Comparison of ENCODE assay signal across 13 mouse cellular contexts in the genomic region with DNA sequence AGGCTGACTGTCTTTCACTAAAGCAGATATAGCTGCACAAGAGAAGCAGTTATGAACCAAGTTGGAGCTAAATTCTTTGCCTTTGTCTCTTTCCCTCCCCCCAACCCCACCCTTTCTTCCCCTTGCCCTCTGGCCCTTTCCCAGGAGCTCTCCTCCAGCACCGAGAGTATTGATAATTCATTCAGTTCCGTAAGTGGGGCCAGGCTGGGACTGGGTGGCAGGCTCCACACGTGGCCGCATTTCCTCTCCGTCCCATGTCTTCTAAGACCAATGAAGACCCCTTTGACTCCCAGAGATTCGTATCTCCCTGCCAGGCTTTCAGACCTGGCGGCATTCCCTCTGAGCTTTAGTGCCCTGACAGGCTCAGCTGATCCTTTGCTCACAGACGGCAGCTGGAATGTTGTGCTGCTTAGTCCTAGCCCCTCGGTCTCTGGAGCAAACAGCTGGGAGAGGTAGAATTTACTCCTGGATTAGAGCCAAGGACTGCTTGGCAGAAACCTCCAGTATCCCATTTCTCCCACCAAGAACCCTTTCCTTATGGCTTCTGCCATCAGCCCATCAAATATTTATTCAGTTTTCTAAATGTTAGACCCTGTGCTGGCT. TPM values are rescaled to one million over a fixed set of nuclear protein-coding genes. Genes with fewer than 3 reads are reported as not detected.
DNase-seq lines count a peak whose midpoint lies in the region; ATAC-seq and TF ChIP-seq lines count a peak whose summit lies in the region.
"Had no signal": no experiment of that assay in that cellular context is flagged by ENCODE, and none has a peak within 500 bp of the region (broad histone marks: within the 10 kb centered on the region; RNA-seq: fewer than 3 reads in every experiment).

No protein-coding gene starts in this region.

- DNase-seq in midbrain, postnatal 0 days (ENCODE audit: low spot score), result peak; percentile 6
- no peak for DNase-seq in midbrain, embryonic 14.5 days
- DNase-seq in gastrocnemius, adult 2 months, result peak; percentile 67
- DNase-seq in layer of hippocampus, adult 18-20 months (ENCODE audit: low spot score in 2 of 2), result no peak
- no peak for DNase-seq in embryo, embryonic 10.5 days (ENCODE audit: low spot score)
- DNase-seq in hindbrain, postnatal 0 days (ENCODE audit: low spot score), result no peak
- DNase-seq: cerebellum, adult 11 months; right cerebral cortex, adult 18-20 months had no signal

- intact Hi-C loops in gastrocnemius, adult 2 months (cut with DNase I), result no loop called here

- no peaks in the 10 kb centered on the region for H3K9me3 ChIP-seq in midbrain, postnatal 0 days (ENCODE audit: low read length)
- no peaks in the 10 kb centered on the region for H3K9me3 ChIP-seq in midbrain, embryonic 14.5 days (ENCODE audit: control insufficient read depth, low read length)
- no peaks in the 10 kb centered on the region for H3K9me3 ChIP-seq in limb, embryonic 13.5 days
- H3K9me3 ChIP-seq in hindbrain, postnatal 0 days (ENCODE audit: low read length), result no peaks in the 10 kb centered on the region
- H3K9me3 ChIP-seq: forebrain, embryonic 12.5 days; hindbrain, embryonic 10.5 days; midbrain, embryonic 15.5 days had no signal

- no peak overlapping the region for H3K4me3 ChIP-seq in midbrain, postnatal 0 days (ENCODE audit: low read depth, low read length)
- no peak overlapping the region for H3K4me3 ChIP-seq in midbrain, embryonic 14.5 days (replicated peaks; ENCODE audit: low read depth, low read length)
- H3K4me3 ChIP-seq in gastrocnemius, adult 2 months, result peak overlapping the region; percentile 36
- no peak overlapping the region for H3K4me3 ChIP-seq in limb, embryonic 13.5 days
- H3K4me3 ChIP-seq in hindbrain, postnatal 0 days (ENCODE audit: low read length), result no peak overlapping the region
- H3K4me3 ChIP-seq: forebrain, embryonic 12.5 days; hindbrain, embryonic 10.5 days; midbrain, embryonic 15.5 days had no signal

- 50% methylated on average over 9 of the region's 9 CpGs for WGBS in midbrain, postnatal 0 days
- 56% methylated on average over 9 of the region's 9 CpGs for WGBS in midbrain, embryonic 14.5 days
- WGBS in limb, embryonic 13.5 days, result 42% methylated on average over 9 of the region's 9 CpGs
- WGBS in hindbrain, postnatal 0 days, result 34% methylated on average over 9 of the region's 9 CpGs

- no peak overlapping the region for H3K27ac ChIP-seq in midbrain, postnatal 0 days (ENCODE audit: low read depth, low read length)
- no peak overlapping the region for H3K27ac ChIP-seq in midbrain, embryonic 14.5 days (replicated peaks; ENCODE audit: low read depth, low read length)
- H3K27ac ChIP-seq in gastrocnemius, adult 2 months, result peak overlapping the region; percentile 60; the same call in 1 of the 2 replicates
- peak overlapping the region; percentile 67 for H3K27ac ChIP-seq in limb, embryonic 13.5 days
- H3K27ac ChIP-seq in hindbrain, postnatal 0 days, result no peak overlapping the region
- H3K27ac ChIP-seq: forebrain, embryonic 12.5 days; hindbrain, embryonic 10.5 days; midbrain, embryonic 15.5 days had no signal

- H3K4me2 ChIP-seq in midbrain, postnatal 0 days (ENCODE audit: low read depth, low read length, poor library complexity, severe bottlenecking), result no peak overlapping the region
- H3K4me2 ChIP-seq in midbrain, embryonic 14.5 days (ENCODE audit: low read length), result no peak overlapping the region
- H3K4me2 ChIP-seq in limb, embryonic 13.5 days (replicated peaks), result peak overlapping the region; percentile 38
- no peak overlapping the region for H3K4me2 ChIP-seq in hindbrain, postnatal 0 days (ENCODE audit: low read depth, low read length)
- H3K4me2 ChIP-seq: forebrain, embryonic 12.5 days; midbrain, embryonic 15.5 days had no signal

- no peak for TF ChIP-seq CTCF in midbrain, postnatal 0 days (IDR thresholded peaks at IDR 0.05)
- TF ChIP-seq CTCF in gastrocnemius, adult 2 months (IDR thresholded peaks at IDR 0.05), result no peak
- no peak for TF ChIP-seq CTCF in hindbrain, postnatal 0 days (IDR thresholded peaks at IDR 0.05; ENCODE audit: low read depth)

- H3K4me1 ChIP-seq in midbrain, postnatal 0 days (ENCODE audit: insufficient read depth, low read length), result no peaks in the 10 kb centered on the region
- H3K4me1 ChIP-seq in midbrain, embryonic 14.5 days (ENCODE audit: control insufficient read depth, insufficient read depth, low read length), result no peaks in the 10 kb centered on the region
- H3K4me1 ChIP-seq in limb, embryonic 13.5 days, result peaks cover 32% of the 10 kb centered on the region
- no peaks in the 10 kb centered on the region for H3K4me1 ChIP-seq in hindbrain, postnatal 0 days (ENCODE audit: insufficient read depth, low read length)

- H3K27me3 ChIP-seq in midbrain, postnatal 0 days (ENCODE audit: insufficient read depth, low read length), result no peaks in the 10 kb centered on the region
- no peaks in the 10 kb centered on the region for H3K27me3 ChIP-seq in midbrain, embryonic 14.5 days (ENCODE audit: control insufficient read depth, insufficient read depth, low read length)
- no peaks in the 10 kb centered on the region for H3K27me3 ChIP-seq in limb, embryonic 13.5 days
- no peaks in the 10 kb centered on the region for H3K27me3 ChIP-seq in hindbrain, postnatal 0 days (ENCODE audit: insufficient read depth, low read length)
- H3K27me3 ChIP-seq: forebrain, embryonic 12.5 days; midbrain, embryonic 15.5 days; Patski had no signal

- ATAC-seq in midbrain, postnatal 0 days (ENCODE audit: low FRiP score), result no peak
- no peak for ATAC-seq in midbrain, embryonic 14.5 days (ENCODE audit: low FRiP score, low TSS enrichment)
- ATAC-seq in limb, embryonic 13.5 days (ENCODE audit: low FRiP score, low read depth), result peak; percentile 87
- ATAC-seq in hindbrain, postnatal 0 days, result no peak
- ATAC-seq: midbrain, embryonic 15.5 days; Patski had no signal

- H3K36me3 ChIP-seq in midbrain, postnatal 0 days (ENCODE audit: insufficient read depth, low read length), result peaks cover 32% of the 10 kb centered on the region
- peaks cover 35% of the 10 kb centered on the region for H3K36me3 ChIP-seq in midbrain, embryonic 14.5 days (ENCODE audit: control insufficient read depth, insufficient read depth, low read length)
- peaks cover 69% of the 10 kb centered on the region for H3K36me3 ChIP-seq in limb, embryonic 13.5 days
- H3K36me3 ChIP-seq in hindbrain, postnatal 0 days (ENCODE audit: insufficient read depth, low read length), result peaks cover 33% of the 10 kb centered on the region

- H3K9ac ChIP-seq in midbrain, postnatal 0 days (replicated peaks; ENCODE audit: low read length, poor library complexity, severe bottlenecking), result no peak overlapping the region
- no peak overlapping the region for H3K9ac ChIP-seq in midbrain, embryonic 14.5 days (replicated peaks; ENCODE audit: low read length)
- H3K9ac ChIP-seq in limb, embryonic 13.5 days, result 0 out of 2 replicates have a peak overlapping the region, but pooled peaks have one; percentile 14
- no peak overlapping the region for H3K9ac ChIP-seq in hindbrain, postnatal 0 days (replicated peaks; ENCODE audit: low read length)
- H3K9ac ChIP-seq: forebrain, embryonic 12.5 days; midbrain, embryonic 15.5 days had no signal

RNA-seq across cellular contexts. Expression of gene Pi4kb, which starts 14.7 kb away (rescaled TPM):
- 55.0 and 60.7 TPM in 2 replicates for total RNA-seq in midbrain, postnatal 0 days (2014; rRNA removed)
- 21.0 and 24.3 TPM in 2 replicates for polyA plus RNA-seq in midbrain, postnatal 0 days (2015; fragmentation: Nextera tagmentation; extraction: Ambion mirVana)
- 24.3 and 28.7 TPM in 2 replicates for polyA plus RNA-seq in midbrain, embryonic 14.5 days (2014; fragmentation: Nextera tagmentation; extraction: Ambion mirVana)
- 10 to 100 TPM; 23.4 to 24.0 TPM for total RNA-seq in gastrocnemius, adult 2 months (2021)
- polyA plus RNA-seq in limb, embryonic 13.5 days (2015; fragmentation: Nextera tagmentation; extraction: Ambion mirVana), result 27.8 and 34.3 TPM in 2 replicates
- total RNA-seq in layer of hippocampus, adult 18-20 months (2021), result 10 to 100 TPM; 61.1 to 63.4 TPM
- 57.1 and 85.4 TPM in 2 replicates for total RNA-seq in hindbrain, postnatal 0 days (2014; rRNA removed)
- 19.2 and 22.7 TPM in 2 replicates for polyA plus RNA-seq in hindbrain, postnatal 0 days (2015; fragmentation: Nextera tagmentation; extraction: Ambion mirVana)

RNA-seq across cellular contexts. Expression of gene Zfp687, which starts 26.0 kb away (rescaled TPM):
- total RNA-seq in midbrain, postnatal 0 days (2014; rRNA removed), result 25.7 and 30.0 TPM in 2 replicates
- polyA plus RNA-seq in midbrain, postnatal 0 days (2015; fragmentation: Nextera tagmentation; extraction: Ambion mirVana), result 13.3 and 15.6 TPM in 2 replicates
- 22.5 and 30.0 TPM in 2 replicates for polyA plus RNA-seq in midbrain, embryonic 14.5 days (2014; fragmentation: Nextera tagmentation; extraction: Ambion mirVana)
- 10 to 100 TPM; 10.9 to 11.5 TPM for total RNA-seq in gastrocnemius, adult 2 months (2021)
- polyA plus RNA-seq in limb, embryonic 13.5 days (2015; fragmentation: Nextera tagmentation; extraction: Ambion mirVana), result 23.5 and 24.4 TPM in 2 replicates
- 10 to 100 TPM; 24.4 to 26.2 TPM for total RNA-seq in layer of hippocampus, adult 18-20 months (2021)
- 34.1 and 35.4 TPM in 2 replicates for total RNA-seq in hindbrain, postnatal 0 days (2014; rRNA removed)
- polyA plus RNA-seq in hindbrain, postnatal 0 days (2015; fragmentation: Nextera tagmentation; extraction: Ambion mirVana), result 17.3 and 18.0 TPM in 2 replicates

RNA-seq across cellular contexts. Expression of gene Rfx5, which starts 35.4 kb away (rescaled TPM):
- 17.5 and 25.1 TPM in 2 replicates for total RNA-seq in midbrain, postnatal 0 days (2014; rRNA removed)
- polyA plus RNA-seq in midbrain, postnatal 0 days (2015; fragmentation: Nextera tagmentation; extraction: Ambion mirVana), result 6.0 and 6.9 TPM in 2 replicates
- polyA plus RNA-seq in midbrain, embryonic 14.5 days (2014; fragmentation: Nextera tagmentation; extraction: Ambion mirVana), result 8.3 and 8.6 TPM in 2 replicates
- total RNA-seq in gastrocnemius, adult 2 months (2021), result 1 to 10 TPM; 4.7 to 5.2 TPM
- 8.6 TPM in 2 replicates for polyA plus RNA-seq in limb, embryonic 13.5 days (2015; fragmentation: Nextera tagmentation; extraction: Ambion mirVana)
- total RNA-seq in layer of hippocampus, adult 18-20 months (2021), result 10 to 100 TPM; 19.5 to 22.0 TPM
- total RNA-seq in hindbrain, postnatal 0 days (2014; rRNA removed), result 13.9 and 18.3 TPM in 2 replicates
- 5.4 and 5.8 TPM in 2 replicates for polyA plus RNA-seq in hindbrain, postnatal 0 days (2015; fragmentation: Nextera tagmentation; extraction: Ambion mirVana)

RNA-seq across cellular contexts. Expression of gene Psmd4, which starts 53.2 kb away (rescaled TPM):
- total RNA-seq in midbrain, postnatal 0 days (2014; rRNA removed), result 179 and 200 TPM in 2 replicates
- polyA plus RNA-seq in midbrain, postnatal 0 days (2015; fragmentation: Nextera tagmentation; extraction: Ambion mirVana), result 262 and 267 TPM in 2 replicates
- polyA plus RNA-seq in midbrain, embryonic 14.5 days (2014; fragmentation: Nextera tagmentation; extraction: Ambion mirVana), result 258 and 282 TPM in 2 replicates
- total RNA-seq in gastrocnemius, adult 2 months (2021), result 100 to 1,000 TPM; 164 to 237 TPM
- polyA plus RNA-seq in limb, embryonic 13.5 days (2015; fragmentation: Nextera tagmentation; extraction: Ambion mirVana), result 282 and 310 TPM in 2 replicates
- 100 to 1,000 TPM; 154 to 169 TPM for total RNA-seq in layer of hippocampus, adult 18-20 months (2021)
- total RNA-seq in hindbrain, postnatal 0 days (2014; rRNA removed), result 208 and 210 TPM in 2 replicates
- 267 and 272 TPM in 2 replicates for polyA plus RNA-seq in hindbrain, postnatal 0 days (2015; fragmentation: Nextera tagmentation; extraction: Ambion mirVana)

RNA-seq across cellular contexts. Expression of gene Selenbp1, which starts 56.4 kb away (rescaled TPM):
- total RNA-seq in midbrain, postnatal 0 days (2014; rRNA removed), result 17.7 and 19.8 TPM in 2 replicates
- 11.7 and 13.7 TPM in 2 replicates for polyA plus RNA-seq in midbrain, postnatal 0 days (2015; fragmentation: Nextera tagmentation; extraction: Ambion mirVana)
- 7.3 and 9.1 TPM in 2 replicates for polyA plus RNA-seq in midbrain, embryonic 14.5 days (2014; fragmentation: Nextera tagmentation; extraction: Ambion mirVana)
- total RNA-seq in gastrocnemius, adult 2 months (2021), result 10 to 100 TPM; 10.1 to 28.6 TPM
- 32.7 and 34.8 TPM in 2 replicates for polyA plus RNA-seq in limb, embryonic 13.5 days (2015; fragmentation: Nextera tagmentation; extraction: Ambion mirVana)
- 10 to 100 TPM; 12.6 to 14.1 TPM for total RNA-seq in layer of hippocampus, adult 18-20 months (2021)
- 32.8 and 36.5 TPM in 2 replicates for total RNA-seq in hindbrain, postnatal 0 days (2014; rRNA removed)
- 19.9 and 21.3 TPM in 2 replicates for polyA plus RNA-seq in hindbrain, postnatal 0 days (2015; fragmentation: Nextera tagmentation; extraction: Ambion mirVana)

Comparison
In these comparisons a context has a peak if more than half of its experiments do, and no peak if none do; other contexts are left out.
1. DNase-seq: peak in midbrain, postnatal 0 days (single experiment) and gastrocnemius, adult 2 months (single experiment); none in midbrain, embryonic 14.5 days (single experiment), layer of hippocampus, adult 18-20 months (0 of 2), embryo, embryonic 10.5 days (single experiment) and hindbrain, postnatal 0 days (single experiment).
2. H3K27ac ChIP-seq: peak in gastrocnemius, adult 2 months (single experiment) and limb, embryonic 13.5 days (single experiment); none in midbrain, postnatal 0 days (single experiment), midbrain, embryonic 14.5 days (single experiment) and hindbrain, postnatal 0 days (single experiment).